ENCODE assay signal across 14 mouse cellular contexts in the genomic region with DNA sequence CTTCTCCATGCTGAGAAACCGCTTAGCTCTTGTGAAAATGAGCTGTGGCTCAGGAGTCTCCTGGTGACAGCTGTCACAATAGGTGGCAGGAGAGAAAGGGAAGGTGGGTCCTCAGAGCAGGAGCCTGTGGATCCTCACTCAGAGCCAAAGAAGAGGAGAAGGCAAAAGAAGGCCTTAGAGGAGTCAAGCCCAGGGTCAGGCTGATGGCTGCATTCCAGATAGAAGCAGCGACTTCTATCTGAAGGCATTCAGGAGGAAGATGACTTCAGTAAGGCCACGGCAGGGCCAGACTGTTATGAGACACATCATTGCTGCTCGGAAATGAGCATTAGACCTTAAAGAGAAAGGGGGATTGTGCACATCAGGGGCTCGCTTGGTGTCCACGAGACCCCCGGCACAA.
"Had no signal": no experiment of that assay in that cellular context is flagged by ENCODE, and none has a peak within 500 bp of the region (broad histone marks: within the 10 kb centered on the region; RNA-seq: fewer than 3 reads in every experiment).

No protein-coding gene starts in this region.

- H3K4me3 ChIP-seq: kidney, embryonic 15.5 days; layer of hippocampus, adult 2 months; limb, embryonic 13.5 days; midbrain, embryonic 12.5 days; neural tube, embryonic 13.5 days had no signal

- H3K27me3 ChIP-seq: kidney, embryonic 15.5 days; limb, embryonic 13.5 days; midbrain, embryonic 12.5 days; neural tube, embryonic 13.5 days had no signal

- H3K27ac ChIP-seq: kidney, embryonic 15.5 days; layer of hippocampus, adult 2 months; limb, embryonic 13.5 days; liver, embryonic 14.5 days; midbrain, embryonic 12.5 days; neural tube, embryonic 13.5 days had no signal

- H3K9me3 ChIP-seq: kidney, embryonic 15.5 days; limb, embryonic 13.5 days; midbrain, embryonic 12.5 days; neural tube, embryonic 13.5 days had no signal

- H3K4me1 ChIP-seq: kidney, embryonic 15.5 days; limb, embryonic 13.5 days; midbrain, embryonic 12.5 days; neural tube, embryonic 13.5 days had no signal

- ATAC-seq: midbrain, embryonic 16.5 days had no signal

- H3K36me3 ChIP-seq: kidney, embryonic 15.5 days; limb, embryonic 13.5 days; midbrain, embryonic 12.5 days; neural tube, embryonic 13.5 days had no signal

- H3K9ac ChIP-seq: kidney, embryonic 15.5 days; limb, embryonic 13.5 days; liver, embryonic 14.5 days; midbrain, embryonic 12.5 days; neural tube, embryonic 13.5 days had no signal

- DNase-seq: lung, adult 18-20 months; lung, postnatal 14 days; retina, postnatal 1 day; right cerebral cortex, postnatal 4 days; spleen, adult 18-20 months; thymus, adult 18-20 months; thymus, postnatal 14 days had no signal

- H3K4me2 ChIP-seq: kidney, embryonic 15.5 days; limb, embryonic 13.5 days; midbrain, embryonic 12.5 days; neural tube, embryonic 13.5 days had no signal
